Mouse (Mus musculus): ENCODE measurements around the gene Pacsin1. TPM values are rescaled to one million over a fixed set of nuclear protein-coding genes. Genes with fewer than 3 reads are reported as not detected.
"Not testable (repeated sequence)": the region's sequence is repeated elsewhere in the genome, so short reads cannot be mapped to it uniquely, and the experiment has no call there.

Gene Pacsin1
- polyA plus RNA-seq, 1 experiment from 2014 or later: 0.20 TPM

DNA sequence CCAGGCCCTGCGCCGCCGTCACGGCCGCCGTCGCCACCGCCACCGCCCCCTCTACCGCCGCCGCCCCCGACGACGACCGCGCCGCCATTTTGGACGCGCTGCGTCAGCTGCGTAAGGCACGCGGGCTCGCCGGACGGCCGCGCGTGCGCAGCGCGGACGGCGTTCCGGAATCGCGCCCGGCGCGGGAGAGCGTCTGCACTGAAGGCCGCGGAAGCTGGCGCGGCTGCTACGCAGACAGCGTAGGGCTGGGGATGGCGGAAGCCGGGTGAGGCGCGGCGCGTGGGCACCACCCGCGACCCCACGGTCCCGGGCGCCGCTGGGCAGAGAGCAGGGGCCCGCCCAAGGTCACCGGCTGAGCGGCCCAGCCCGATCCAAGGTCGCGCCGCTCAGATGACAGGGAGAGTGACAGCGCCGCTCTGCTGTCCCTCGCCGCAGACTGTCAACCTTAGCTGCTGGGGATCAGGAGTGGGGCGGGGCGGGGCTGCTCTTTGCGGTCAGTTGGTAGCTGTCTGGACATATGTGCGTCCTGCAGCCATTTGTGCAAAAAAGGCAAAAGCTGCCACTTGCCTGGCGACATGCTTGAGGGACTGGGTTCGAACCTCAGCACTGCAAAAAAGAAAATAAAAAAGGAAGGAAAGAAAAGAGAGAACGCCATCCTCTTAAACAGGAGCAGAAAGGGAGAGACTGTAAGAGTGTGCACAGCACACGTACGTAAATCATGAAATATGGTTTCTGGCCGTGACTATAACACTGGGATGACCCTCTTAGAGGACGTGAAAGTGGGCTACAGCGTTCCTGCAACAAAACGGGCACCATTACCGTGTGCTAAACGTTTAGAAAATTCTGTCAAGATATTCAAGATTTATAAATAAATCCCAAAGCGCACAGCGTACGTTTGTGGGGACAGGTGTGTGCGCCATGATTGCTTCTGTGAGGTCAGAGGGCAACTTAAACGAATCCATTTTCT, 31.7 kb upstream of the Pacsin1 start, which contains the start of gene Nudt3:
TSS of gene Nudt3 (minus strand) at position 136 of the 967 bp plus-strand sequence.
- peak; percentile 86 for ATAC-seq
- no peaks in the 10 kb centered on the region for H3K9me3 ChIP-seq (replicated peaks)

DNA sequence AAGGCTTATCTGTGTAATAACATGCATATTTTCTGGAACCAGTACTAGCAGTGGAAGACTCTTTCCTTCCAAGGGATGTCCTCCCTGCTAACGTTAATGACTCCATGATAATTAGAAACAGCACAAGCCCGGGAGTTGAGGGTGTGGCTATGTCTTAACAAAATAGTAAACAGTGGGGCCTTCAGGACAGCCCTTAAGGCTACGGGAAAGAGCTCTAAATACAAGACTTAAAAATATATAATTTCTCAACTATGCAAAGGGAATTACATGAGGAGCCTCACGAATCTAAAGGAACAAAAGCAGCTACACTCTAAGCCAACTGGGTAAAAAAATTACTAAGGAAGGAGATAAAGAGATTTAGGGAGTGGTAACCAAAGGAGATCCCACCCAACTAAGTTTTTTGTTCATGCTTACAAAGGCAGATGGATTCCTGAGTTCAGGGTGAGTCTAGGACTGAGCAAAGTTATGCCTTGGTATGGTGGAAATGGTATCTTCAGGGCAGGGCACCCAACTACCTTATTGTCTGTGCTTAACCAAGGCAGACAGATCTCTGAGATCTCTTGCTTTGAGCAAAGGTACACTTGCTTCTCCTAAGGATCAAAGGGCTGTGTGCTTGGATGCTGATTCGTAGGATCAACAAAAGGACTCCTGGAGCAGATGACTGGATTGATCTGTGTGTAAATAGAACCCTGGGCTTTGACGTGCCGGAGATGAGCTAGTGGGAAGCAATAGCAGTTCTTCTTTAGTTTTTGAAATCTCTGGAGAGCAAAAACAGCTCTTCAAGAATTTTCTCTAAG, 29.7 kb upstream of the Pacsin1 start:
- peaks cover 16% of the 10 kb centered on the region for H3K36me3 ChIP-seq
- H3K27me3 ChIP-seq (replicated peaks): no peaks in the 10 kb centered on the region
- H3K9ac ChIP-seq: peak overlapping the region; percentile 6; the same call in 1 of the 2 replicates
- 54% methylated on average over 7 of the region's 7 CpGs for WGBS (ENCODE audit: insufficient replicate concordance)
- H3K9me3 ChIP-seq (replicated peaks): no peaks in the 10 kb centered on the region
- H3K4me3 ChIP-seq: no peak overlapping the region
- H3K27ac ChIP-seq: no peak overlapping the region
- no peak for ATAC-seq
- peaks cover 43% of the 10 kb centered on the region for H3K4me1 ChIP-seq
- no peak overlapping the region for H3K4me2 ChIP-seq

More for the DNA sequence above, 31.7 kb upstream of the Pacsin1 start, which contains the start of gene Nudt3:
- Histone ChIP-seq H3K4me3 (peak within 1 kb of the TSS; percentile 94), H3K27ac (peak within 1 kb of the TSS; percentile 90), H3K4me1 (peaks cover 53% of the 10 kb centered on the region), H3K9ac (peak within 1 kb of the TSS; percentile 94), H3K27me3 (replicated peaks) (no peaks in the 10 kb centered on the region), H3K4me2 (peak within 1 kb of the TSS; percentile 98), H3K36me3 (peaks cover 9% of the 10 kb centered on the region; the same call in 1 of the 2 replicates)
- WGBS (ENCODE audit: insufficient replicate concordance): 7% methylated on average over 87 of the region's 91 CpGs

DNA sequence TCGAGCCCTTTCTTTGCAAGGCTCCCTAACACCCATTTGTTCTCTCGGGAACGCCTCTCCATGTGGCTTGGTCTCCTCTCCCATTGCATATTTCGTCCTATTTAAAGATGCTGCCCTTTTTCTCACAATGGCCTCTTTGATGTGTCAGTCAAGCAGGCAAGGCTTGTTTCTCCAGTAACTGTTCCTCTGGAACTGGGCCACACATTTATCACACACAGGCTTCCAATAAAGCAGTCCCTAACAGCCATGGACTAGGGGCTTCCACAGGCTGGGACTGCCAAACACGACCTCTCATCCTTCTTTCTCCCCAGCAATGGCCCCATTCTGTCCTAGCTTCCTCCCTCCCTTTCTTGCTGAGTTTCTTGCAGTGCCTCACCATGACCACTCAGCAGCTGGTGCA, 28.6 kb upstream of the Pacsin1 start:
- Histone ChIP-seq H3K4me1 (peaks cover 43% of the 10 kb centered on the region), H3K27ac (no peak overlapping the region), H3K9ac (no peak overlapping the region), H3K4me3 (no peak overlapping the region), H3K9me3 (replicated peaks) (no peaks in the 10 kb centered on the region), H3K4me2 (no peak overlapping the region), H3K36me3 (peaks cover 27% of the 10 kb centered on the region), H3K27me3 (replicated peaks) (no peaks in the 10 kb centered on the region)
- ATAC-seq: no peak
- WGBS (ENCODE audit: insufficient replicate concordance): 60% methylated on average over 5 of the region's 5 CpGs

DNA sequence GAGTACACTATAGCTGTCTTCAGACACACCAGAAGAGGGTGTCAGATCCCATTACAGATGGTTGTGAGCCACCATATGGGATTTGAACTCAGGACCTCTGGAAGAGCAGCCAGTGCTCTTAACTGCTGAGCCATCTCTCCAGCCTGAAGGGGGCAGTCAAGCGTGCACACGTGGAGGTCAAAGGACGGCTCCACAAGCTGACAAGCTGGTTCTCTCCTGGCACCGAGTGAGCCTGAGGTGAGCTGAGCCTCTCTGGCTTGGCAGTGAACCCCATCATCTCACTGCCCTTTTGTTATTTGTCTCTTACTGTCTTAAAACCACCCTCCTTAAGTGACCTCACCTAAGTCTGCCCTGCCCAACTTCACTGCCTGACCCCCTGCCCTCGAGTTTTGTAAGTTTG, 27.9 kb upstream of the Pacsin1 start:
- Histone ChIP-seq H3K36me3 (peaks cover 34% of the 10 kb centered on the region), H3K27me3 (replicated peaks) (no peaks in the 10 kb centered on the region), H3K4me2 (no peak overlapping the region), H3K9ac (no peak overlapping the region), H3K9me3 (replicated peaks) (no peaks in the 10 kb centered on the region), H3K4me1 (peaks cover 44% of the 10 kb centered on the region), H3K4me3 (no peak overlapping the region), H3K27ac (no peak overlapping the region)
- 36% methylated on average over 5 of the region's 5 CpGs for WGBS (ENCODE audit: insufficient replicate concordance)
- ATAC-seq: no peak

DNA sequence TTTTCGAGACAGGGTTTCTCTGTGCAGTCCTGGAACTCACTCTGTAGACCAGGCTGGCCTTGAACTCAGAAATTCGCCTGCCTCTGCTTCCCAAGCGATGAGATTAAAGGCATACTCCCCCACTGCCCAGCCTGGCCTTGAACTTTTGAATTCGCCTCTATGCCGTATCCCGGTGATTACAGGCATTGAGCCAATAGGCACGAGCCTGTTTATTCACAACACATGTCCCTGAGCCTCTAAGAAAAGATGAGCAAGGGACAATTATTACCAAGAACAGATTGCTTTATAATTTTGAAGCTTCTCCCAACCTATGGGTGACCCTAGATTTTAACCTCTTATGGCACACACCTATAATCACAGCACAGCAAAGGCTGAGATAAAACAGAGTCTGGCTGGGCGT, 26.9 kb upstream of the Pacsin1 start:
- H3K9ac ChIP-seq: no peak overlapping the region

DNA sequence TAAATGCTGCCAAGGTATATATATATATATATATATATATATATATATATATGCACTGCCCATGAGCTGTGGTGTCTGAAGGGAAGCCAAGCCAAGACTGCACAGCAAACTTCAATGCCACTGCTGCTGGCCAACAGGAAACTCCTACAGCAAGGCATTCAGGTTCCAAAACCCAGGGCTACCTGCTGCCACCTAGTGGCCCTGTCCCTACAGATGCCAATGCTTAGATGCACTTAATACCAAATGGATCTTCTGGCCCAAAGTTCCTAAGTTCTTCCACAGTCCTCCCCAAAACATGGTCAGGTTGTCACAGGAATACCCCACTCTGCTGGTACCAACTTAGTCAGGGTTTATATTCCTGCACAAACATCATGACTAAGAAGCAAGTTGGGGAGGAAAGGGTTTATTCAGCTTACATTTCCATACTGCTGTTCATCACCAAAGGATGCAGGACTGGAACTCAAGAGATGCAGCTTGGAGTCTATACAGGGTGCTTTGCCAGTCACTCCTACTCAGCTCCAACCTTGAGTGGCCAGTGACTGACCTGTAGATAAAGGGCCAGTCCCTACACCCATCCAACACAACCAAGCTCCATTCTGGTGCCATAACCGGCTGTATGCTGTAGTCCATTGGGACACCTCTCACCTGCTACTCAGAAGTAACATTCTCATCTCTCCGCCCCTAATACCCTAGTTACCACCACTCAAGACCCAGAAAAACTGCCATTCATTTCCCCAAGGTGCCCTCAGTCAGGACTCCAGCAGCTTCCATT, 25.9 kb upstream of the Pacsin1 start:
- no peaks in the 10 kb centered on the region for H3K27me3 ChIP-seq (replicated peaks)
- peaks cover 54% of the 10 kb centered on the region for H3K4me1 ChIP-seq
- H3K4me3 ChIP-seq: no peak overlapping the region
- 55% methylated on average over 2 of the region's 2 CpGs for WGBS (ENCODE audit: insufficient replicate concordance)
- no peak overlapping the region for H3K9ac ChIP-seq
- ATAC-seq: peak; percentile 39
- H3K36me3 ChIP-seq: peaks cover 54% of the 10 kb centered on the region
- no peak overlapping the region for H3K4me2 ChIP-seq
- H3K27ac ChIP-seq: 0 out of 2 replicates have a peak overlapping the region, but pooled peaks have one; percentile 60
- H3K9me3 ChIP-seq (replicated peaks): no peaks in the 10 kb centered on the region

More for the DNA sequence above, 26.9 kb upstream of the Pacsin1 start:
- Histone ChIP-seq H3K36me3 (peaks cover 44% of the 10 kb centered on the region), H3K4me3 (no peak overlapping the region), H3K27ac (no peak overlapping the region), H3K4me2 (no peak overlapping the region), H3K4me1 (peaks cover 54% of the 10 kb centered on the region), H3K9me3 (replicated peaks) (no peaks in the 10 kb centered on the region), H3K27me3 (replicated peaks) (no peaks in the 10 kb centered on the region)
- whole genome bisulfite sequencing (ENCODE audit: insufficient replicate concordance): 80% methylated on average over 8 of the region's 8 CpGs
- ATAC-seq: no peak

DNA sequence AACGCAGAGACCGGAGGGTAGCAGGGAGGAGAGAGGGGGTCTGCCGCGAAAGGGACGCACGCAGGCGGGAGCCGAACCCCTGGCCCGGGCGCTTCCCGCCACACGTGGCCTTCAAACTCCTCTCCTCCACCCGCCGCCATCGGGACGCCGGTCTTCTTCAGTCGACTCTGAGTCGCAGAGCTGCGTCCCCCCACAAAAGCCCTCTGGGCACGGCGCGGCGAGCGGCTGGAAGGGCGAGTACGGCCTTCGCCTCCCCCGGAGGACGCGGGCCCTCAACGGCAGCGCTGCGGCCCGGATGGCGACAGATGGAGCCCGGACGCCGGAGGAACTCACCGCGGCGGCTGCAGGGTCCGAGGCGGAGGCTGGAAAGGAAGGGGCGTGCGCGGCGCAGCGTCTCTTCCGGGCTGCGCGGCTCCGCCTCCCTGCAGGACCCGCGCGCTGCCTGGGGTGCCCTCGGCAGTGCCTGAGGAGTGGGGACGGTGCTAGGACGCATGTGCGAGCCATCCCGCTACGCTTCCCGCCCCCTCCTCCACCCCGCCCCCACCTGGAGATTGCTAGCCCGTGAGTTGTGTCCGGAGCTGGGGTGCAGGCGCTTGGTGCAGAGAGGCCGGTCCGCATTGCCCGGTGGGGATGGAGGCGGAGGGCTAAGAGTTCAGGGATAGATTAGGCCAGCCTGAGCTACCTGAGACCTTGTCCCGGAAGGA, 20.3 kb upstream of the Pacsin1 start, which contains the start of gene RPS10-NUDT3:
TSS of gene RPS10-NUDT3 (minus strand) at position 352 of the 704 bp plus-strand sequence.
- H3K4me1 ChIP-seq: peaks cover 58% of the 10 kb centered on the region
- 2% methylated on average over 67 of the region's 72 CpGs for WGBS (ENCODE audit: insufficient replicate concordance)
- peak; percentile 95 for ATAC-seq

DNA sequence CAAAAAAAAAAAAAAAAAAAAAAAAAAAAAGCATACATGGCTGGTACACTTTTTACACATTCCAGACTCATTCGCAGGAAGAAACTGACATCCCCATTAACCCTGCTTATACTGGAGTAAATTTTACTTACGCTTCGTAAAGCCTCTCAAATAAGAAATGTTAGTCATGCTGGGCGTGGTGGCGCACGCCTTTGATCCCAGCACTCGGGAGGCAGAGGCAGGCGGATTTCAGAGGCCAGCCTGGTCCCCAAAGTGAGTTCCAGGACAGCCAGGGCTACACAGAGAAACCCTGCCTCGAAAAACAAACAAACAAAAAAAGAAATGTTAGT, 19.8 kb upstream of the Pacsin1 start:
- peak overlapping the region; percentile 86 for H3K4me2 ChIP-seq
- peak overlapping the region; percentile 82 for H3K4me3 ChIP-seq
- peaks cover 39% of the 10 kb centered on the region for H3K36me3 ChIP-seq
- H3K4me1 ChIP-seq: peaks cover 57% of the 10 kb centered on the region
- H3K27ac ChIP-seq: peak overlapping the region; percentile 85
- peak overlapping the region; percentile 87; the same call in 1 of the 2 replicates for H3K9ac ChIP-seq
- not testable (repeated sequence) for H3K27me3 ChIP-seq (replicated peaks); H3K9me3 ChIP-seq (replicated peaks)
- WGBS (ENCODE audit: insufficient replicate concordance): 26% methylated on average over 9 of the region's 9 CpGs
- ATAC-seq: peak; percentile 9

More for the DNA sequence above, 20.3 kb upstream of the Pacsin1 start, which contains the start of gene RPS10-NUDT3:
- no peaks in the 10 kb centered on the region for H3K9me3 ChIP-seq (replicated peaks)
- peak within 1 kb of the TSS; percentile 87 for H3K9ac ChIP-seq
- H3K27me3 ChIP-seq (replicated peaks): no peaks in the 10 kb centered on the region
- H3K4me3 ChIP-seq: peak within 1 kb of the TSS; percentile 82
- peaks cover 44% of the 10 kb centered on the region for H3K36me3 ChIP-seq
- H3K27ac ChIP-seq: peak within 1 kb of the TSS; percentile 85
- peak within 1 kb of the TSS; percentile 86 for H3K4me2 ChIP-seq

DNA sequence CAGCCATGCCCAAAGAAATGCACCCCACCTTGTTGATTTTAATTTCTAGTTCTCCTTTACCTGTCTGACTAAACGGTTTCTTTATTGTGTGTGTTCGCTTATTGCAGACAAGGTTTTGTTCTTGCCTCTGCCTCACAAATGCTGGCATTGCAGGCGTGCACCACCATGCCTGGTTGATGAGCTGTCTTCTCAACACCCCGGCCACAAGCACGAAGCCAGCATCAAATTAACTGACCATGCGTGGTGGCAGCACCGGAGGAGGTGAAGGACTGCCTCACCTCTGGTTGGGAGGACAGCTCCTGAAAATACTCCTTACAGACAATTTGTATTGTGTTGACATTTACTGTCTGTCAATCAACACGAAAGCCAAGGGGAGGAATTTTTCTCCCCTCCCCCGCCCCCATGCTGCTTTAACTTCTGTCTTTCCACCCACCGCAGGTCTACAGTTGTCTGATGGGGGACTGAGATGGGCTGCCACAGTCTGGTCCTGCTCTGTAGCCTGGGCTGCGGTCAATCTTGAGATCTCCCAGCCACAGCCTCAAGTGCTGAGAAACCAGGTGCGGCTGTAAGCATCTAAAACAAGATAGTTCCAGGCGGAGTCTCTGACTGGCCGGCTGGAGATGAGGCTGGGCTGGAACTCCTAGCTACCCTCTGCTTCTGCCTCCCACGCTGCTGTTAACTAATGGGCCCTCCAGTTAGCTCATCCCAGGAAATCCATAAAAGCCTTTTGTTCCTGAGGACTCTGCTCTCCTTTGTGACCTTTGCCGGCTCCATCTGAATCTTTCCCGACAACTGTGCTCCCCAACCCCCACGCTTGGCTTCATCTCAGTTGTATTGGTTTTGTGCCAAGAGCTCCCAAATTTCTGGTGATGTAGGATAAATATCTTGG, 18.9 kb upstream of the Pacsin1 start, which contains the start of gene Rps10:
TSS of gene Rps10 (minus strand) at position 538 of the 889 bp plus-strand sequence.
- Histone ChIP-seq H3K9ac (peak within 1 kb of the TSS; percentile 87; the same call in 1 of the 2 replicates), H3K9me3 (replicated peaks) (no peaks in the 10 kb centered on the region), H3K27ac (peak within 1 kb of the TSS; percentile 85), H3K4me3 (peak within 1 kb of the TSS; percentile 82), H3K4me2 (peak within 1 kb of the TSS; percentile 86), H3K4me1 (peaks cover 49% of the 10 kb centered on the region), H3K36me3 (peaks cover 31% of the 10 kb centered on the region), H3K27me3 (replicated peaks) (no peaks in the 10 kb centered on the region)
- ATAC-seq: no peak
- WGBS (ENCODE audit: insufficient replicate concordance): 46% methylated on average over 18 of the region's 18 CpGs

DNA sequence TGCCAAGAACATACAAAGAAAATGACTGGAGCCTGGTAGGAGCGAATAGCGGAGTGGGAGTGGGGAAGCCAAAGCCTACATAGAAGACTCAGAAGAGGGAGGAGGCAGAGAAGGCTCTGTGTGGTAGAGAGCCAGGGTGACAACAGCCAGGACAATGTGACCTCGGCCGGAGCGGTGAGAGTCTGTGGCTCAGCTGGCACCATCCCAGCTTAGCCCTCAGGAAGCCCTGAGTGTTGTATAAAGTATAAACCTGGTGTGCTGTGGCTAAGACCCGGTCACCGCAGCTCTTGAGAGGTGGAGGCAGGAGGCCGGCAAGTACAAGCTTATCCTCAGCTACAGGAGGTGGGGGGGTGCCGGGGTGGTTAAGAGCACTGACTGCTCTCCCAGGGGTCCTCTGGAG, 18.0 kb upstream of the Pacsin1 start:
- Histone ChIP-seq H3K36me3 (peaks cover 21% of the 10 kb centered on the region), H3K9me3 (replicated peaks) (no peaks in the 10 kb centered on the region), H3K4me1 (peaks cover 40% of the 10 kb centered on the region), H3K4me2 (no peak overlapping the region), H3K9ac (no peak overlapping the region), H3K4me3 (no peak overlapping the region), H3K27me3 (replicated peaks) (no peaks in the 10 kb centered on the region), H3K27ac (no peak overlapping the region)
- WGBS (ENCODE audit: insufficient replicate concordance): 74% methylated on average over 9 of the region's 9 CpGs
- ATAC-seq: no peak

Data from liver, embryonic 12.5 days (tissue).